Mouse (Mus musculus): Measurements from ENCODE around the gene C1qtnf7. TPM values are rescaled to one million over a fixed set of nuclear protein-coding genes. Genes with fewer than 3 reads are reported as not detected.

C1qtnf7 gene
- 0.62 and 0.72 TPM in 2 replicates for polyA plus RNA-seq (2012; rRNA removed)

DNA sequence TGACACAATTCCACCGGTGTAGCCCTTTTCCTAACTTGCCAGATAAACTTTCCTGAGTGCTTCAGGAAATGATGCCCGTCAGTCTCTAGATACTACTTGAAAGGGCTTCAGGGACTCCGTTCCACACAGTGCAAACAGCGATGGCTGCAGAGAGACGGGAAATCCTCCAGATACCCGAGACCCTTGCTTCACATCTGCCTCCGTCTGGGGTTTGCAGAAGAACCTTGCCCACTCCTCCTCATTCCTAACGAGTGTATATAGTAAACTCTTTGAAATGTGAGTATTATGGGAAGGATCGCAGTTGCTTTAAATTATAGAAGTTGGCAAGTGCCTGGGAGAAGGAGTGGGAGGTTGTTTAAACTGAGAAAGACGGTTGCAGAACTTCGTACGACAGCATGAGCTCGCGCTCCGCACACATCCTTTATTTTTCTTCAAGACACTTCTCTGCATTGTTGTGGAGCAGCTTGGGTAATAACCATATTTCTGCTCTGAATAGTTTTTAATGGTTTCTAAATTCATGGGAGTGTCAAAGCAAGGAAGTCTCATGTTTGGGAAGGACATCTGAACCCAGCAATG, at the start of gene C1qtnf7:
Gene C1qtnf7 (plus strand): TSS at position 138 of the 576 bp plus-strand sequence.

DNA sequence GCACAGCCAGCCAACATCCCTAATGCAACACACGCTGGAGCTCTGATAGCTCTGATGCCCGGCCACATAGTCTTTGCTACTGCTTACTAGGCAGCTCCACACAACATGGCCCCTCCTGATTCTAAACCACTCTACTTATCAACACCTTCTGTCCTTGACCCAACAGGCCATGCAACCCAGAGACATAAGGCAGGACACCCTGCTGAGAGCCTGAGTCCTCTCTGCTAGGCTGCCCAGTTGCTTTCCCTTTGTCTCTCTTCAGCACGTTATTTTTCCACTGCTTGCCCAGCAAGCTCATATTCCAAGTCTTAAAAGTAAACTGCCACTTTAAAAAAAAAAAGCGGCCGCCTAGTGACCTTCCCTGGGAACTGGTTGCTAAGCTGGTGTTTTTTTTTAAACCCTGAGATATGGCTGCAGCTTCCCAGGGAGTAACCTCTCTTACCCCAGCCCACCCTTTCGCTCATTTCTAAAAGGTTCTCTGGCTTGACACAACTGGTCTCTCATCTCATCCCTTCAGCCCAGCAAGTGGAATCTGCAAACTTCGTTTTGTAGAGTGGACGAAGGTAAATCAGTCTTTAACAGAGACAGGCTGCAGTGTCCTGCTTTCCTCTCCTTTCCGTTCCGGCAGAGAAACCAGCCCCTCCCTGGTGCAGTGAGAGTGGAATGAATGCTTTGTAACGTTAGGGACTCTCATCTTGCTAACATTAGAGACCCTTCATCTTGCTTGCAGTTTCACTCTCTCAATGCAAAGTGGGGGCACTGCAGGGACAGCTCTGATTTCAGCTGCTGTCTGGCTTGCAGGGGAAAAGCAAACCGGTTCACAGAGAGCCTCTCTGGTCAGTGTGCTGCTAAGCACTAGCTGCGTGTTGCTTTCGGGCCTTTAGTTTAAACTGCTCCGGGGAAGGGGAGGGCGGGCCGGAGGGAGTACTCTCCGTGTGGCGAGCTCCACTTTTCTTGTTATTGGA, 146.9 kb downstream of the C1qtnf7 start, which contains the start of gene Cc2d2a:
Gene Cc2d2a (plus strand): TSS at position 350 of the 965 bp plus-strand sequence.

Other genes with a start within 250 kb of the C1qtnf7 start
- gene Cc2d2a, start 146.8 kb downstream of the C1qtnf7 start, polyA plus RNA-seq (2012; rRNA removed) = 8.8 and 9.9 TPM in 2 replicates